Mouse (Mus musculus): ENCODE data around the gene Arhgef26. TPM values are rescaled to one million over a fixed set of nuclear protein-coding genes. Genes with fewer than 3 reads are reported as not detected.

Arhgef26 gene
- polyA plus RNA-seq, 1 experiment from 2014 or later: 12.9 TPM

DNA sequence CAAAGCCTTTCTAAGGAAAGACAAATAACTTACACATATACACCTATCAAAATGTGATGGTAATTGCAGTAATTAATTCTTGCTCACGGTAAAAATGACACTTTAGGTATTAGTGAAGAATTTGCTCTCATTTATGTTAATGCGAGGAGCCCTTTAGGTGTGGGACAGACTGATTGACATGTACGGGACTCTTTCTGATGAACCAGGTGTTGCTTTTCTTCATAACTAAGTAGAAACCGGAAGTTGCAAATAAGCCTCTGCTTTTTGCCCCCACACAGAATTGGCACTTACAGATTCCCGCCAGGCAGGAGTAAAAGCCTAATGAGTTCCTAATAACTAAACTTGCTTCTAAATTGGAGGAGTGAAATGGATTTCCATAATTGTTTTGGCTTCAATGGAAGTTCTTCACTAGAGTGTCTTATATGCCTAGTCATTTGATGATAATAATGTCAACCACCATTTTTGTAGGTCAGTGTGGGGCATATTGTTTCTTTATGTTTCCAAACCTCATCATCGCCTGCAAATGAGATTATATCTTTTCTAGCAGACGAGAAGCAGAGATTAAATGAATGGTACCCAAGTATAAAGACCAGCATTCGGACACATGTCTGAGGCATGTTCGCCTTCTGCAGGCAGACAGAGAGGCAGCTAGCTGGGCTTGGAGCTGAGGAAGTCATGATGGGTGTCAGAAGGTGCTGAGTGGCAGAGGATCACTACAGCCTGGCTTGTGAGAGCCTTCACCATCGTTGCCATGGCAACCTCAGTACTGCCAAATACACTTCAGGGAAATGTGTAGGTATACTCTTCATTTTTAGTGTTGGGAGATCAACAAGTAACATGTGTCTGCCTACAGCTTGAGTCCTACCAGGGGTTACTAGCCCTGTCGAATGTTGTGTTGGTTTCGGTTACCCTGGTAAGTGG is 61.9 kb downstream of the Arhgef26 start:
- H3K9me3 ChIP-seq (ENCODE audit: control insufficient read depth, low read length): no peaks in the 10 kb centered on the region
- H3K27me3 ChIP-seq (replicated peaks; ENCODE audit: control insufficient read depth, insufficient read depth, low read length): no peaks in the 10 kb centered on the region
- ATAC-seq: no peak
- no peak overlapping the region for H3K4me2 ChIP-seq (ENCODE audit: low read depth, low read length)
- 89% methylated on average over 12 of the region's 12 CpGs for WGBS
- H3K27ac ChIP-seq (ENCODE audit: low read length): no peak overlapping the region
- peaks cover 9% of the 10 kb centered on the region for H3K4me1 ChIP-seq (ENCODE audit: control insufficient read depth, insufficient read depth, low read length)
- H3K9ac ChIP-seq (ENCODE audit: low read depth, low read length): no peak overlapping the region
- H3K36me3 ChIP-seq (ENCODE audit: control insufficient read depth, insufficient read depth, low read length): no peaks in the 10 kb centered on the region
- H3K4me3 ChIP-seq (ENCODE audit: low read length): no peak overlapping the region

DNA sequence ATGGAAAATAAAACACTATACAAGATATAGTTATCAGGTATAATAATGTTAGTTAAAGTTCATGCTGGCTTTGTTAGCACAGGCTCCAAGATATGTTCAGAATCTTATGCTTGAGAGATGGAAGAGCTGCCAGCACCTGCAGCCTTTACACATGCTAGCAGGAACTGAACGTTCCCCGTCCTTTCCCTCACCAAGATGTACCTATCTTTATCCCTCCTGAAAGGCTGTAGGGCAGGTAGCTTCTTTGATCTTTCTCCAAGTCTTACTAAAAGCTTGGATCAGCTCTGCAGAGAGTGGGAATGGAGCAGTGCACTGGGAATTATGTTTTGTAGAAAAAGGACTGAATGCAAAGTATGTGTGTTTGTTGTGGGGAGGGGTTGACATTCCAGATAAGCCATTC is 64.3 kb downstream of the Arhgef26 start:
- 91% methylated on average over 2 of the region's 2 CpGs for WGBS

DNA sequence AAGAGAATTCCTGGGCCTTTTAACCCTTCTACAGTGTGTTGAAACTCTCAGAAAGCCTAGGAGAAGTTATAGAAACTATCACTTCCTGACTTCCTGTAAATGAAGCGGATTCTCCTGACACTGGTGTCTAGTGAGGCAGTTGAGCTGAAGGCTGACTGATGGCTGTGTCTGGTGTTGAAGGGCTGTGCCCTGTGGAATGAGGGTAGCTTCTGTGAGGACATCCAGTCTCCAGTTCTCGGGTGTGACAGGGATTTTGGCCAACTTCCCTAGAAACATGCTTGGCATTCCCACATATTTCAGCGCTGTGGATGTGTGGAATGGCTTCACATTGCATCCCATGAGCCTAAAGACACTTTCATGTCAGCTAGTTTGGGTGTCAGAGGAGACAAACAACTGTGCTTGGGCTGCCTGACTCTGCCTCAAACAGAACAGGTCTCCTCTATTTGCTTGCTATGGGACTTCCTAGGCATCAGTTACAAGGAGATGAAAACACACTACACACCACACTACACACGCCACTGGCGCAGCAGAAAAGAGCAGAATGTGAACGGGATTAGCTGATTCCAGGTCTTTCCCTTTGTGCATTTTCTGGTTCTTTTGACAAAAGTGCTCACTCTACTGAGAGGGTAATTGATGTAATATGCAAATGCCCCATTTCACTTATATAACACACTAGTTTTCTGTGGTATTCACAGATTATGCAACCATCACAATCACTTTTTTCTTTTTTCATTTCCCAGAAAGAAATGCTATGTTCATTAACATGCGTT is 66.5 kb downstream of the Arhgef26 start:
- ATAC-seq: no peak
- H3K4me2 ChIP-seq (ENCODE audit: low read depth, low read length): no peak overlapping the region
- WGBS: 82% methylated on average over 7 of the region's 7 CpGs
- no peaks in the 10 kb centered on the region for H3K4me1 ChIP-seq (ENCODE audit: control insufficient read depth, insufficient read depth, low read length)
- H3K9ac ChIP-seq (ENCODE audit: low read depth, low read length): no peak overlapping the region
- H3K27me3 ChIP-seq (replicated peaks; ENCODE audit: control insufficient read depth, insufficient read depth, low read length): no peaks in the 10 kb centered on the region
- H3K4me3 ChIP-seq (ENCODE audit: low read length): no peak overlapping the region
- no peak overlapping the region for H3K27ac ChIP-seq (ENCODE audit: low read length)
- H3K36me3 ChIP-seq (ENCODE audit: control insufficient read depth, insufficient read depth, low read length): no peaks in the 10 kb centered on the region
- H3K9me3 ChIP-seq (ENCODE audit: control insufficient read depth, low read length): no peaks in the 10 kb centered on the region

More for the DNA sequence above, 64.3 kb downstream of the Arhgef26 start:
- Histone ChIP-seq H3K9me3 (ENCODE audit: control insufficient read depth, low read length) (no peaks in the 10 kb centered on the region), H3K27me3 (replicated peaks; ENCODE audit: control insufficient read depth, insufficient read depth, low read length) (no peaks in the 10 kb centered on the region), H3K4me1 (ENCODE audit: control insufficient read depth, insufficient read depth, low read length) (no peaks in the 10 kb centered on the region), H3K4me3 (ENCODE audit: low read length) (no peak overlapping the region), H3K4me2 (ENCODE audit: low read depth, low read length) (no peak overlapping the region), H3K36me3 (ENCODE audit: control insufficient read depth, insufficient read depth, low read length) (no peaks in the 10 kb centered on the region), H3K27ac (ENCODE audit: low read length) (no peak overlapping the region), H3K9ac (ENCODE audit: low read depth, low read length) (no peak overlapping the region)
- ATAC-seq: no peak

- 52% methylated on average over 8 of the region's 8 CpGs for WGBS
- H3K27me3 ChIP-seq (replicated peaks; ENCODE audit: control insufficient read depth, insufficient read depth, low read length): no peaks in the 10 kb centered on the region
These were observed 71.5 kb downstream of the Arhgef26 start for GRCm38 (mm10) chr3:62409555-62410182.

DNA sequence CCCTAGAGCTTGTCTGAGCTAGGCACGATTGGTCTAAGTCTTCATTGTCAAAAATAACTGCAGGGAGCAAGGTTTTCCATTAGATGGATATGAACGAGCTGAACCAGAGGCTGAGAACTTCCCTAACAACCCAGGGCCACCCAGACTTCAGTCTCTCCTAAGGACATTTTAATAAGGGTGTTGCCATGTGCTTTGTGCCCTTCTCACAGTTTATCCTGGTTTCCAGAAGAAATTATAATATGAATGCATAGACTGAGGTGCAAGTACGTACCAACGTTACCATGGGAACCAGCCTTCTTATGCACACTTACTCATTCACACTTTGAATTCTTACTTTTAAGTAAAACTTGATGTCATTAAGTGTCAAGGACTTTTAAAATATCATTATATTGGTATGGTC is 72.3 kb downstream of the Arhgef26 start:
- 77% methylated on average over 4 of the region's 4 CpGs for WGBS
- H3K4me3 ChIP-seq (ENCODE audit: low read length): no peak overlapping the region
- H3K4me1 ChIP-seq (ENCODE audit: control insufficient read depth, insufficient read depth, low read length): peaks cover 2% of the 10 kb centered on the region; the same call in 1 of the 2 replicates
- no peak for ATAC-seq
- H3K36me3 ChIP-seq (ENCODE audit: control insufficient read depth, insufficient read depth, low read length): no peaks in the 10 kb centered on the region
- H3K27me3 ChIP-seq (replicated peaks; ENCODE audit: control insufficient read depth, insufficient read depth, low read length): no peaks in the 10 kb centered on the region
- no peak overlapping the region for H3K4me2 ChIP-seq (ENCODE audit: low read depth, low read length)
- no peak overlapping the region for H3K9ac ChIP-seq (ENCODE audit: low read depth, low read length)
- no peaks in the 10 kb centered on the region for H3K9me3 ChIP-seq (ENCODE audit: control insufficient read depth, low read length)
- no peak overlapping the region for H3K27ac ChIP-seq (ENCODE audit: low read length)

More at GRCm38 (mm10) chr3:62409555-62410182, 71.5 kb downstream of the Arhgef26 start:
- Histone ChIP-seq H3K9me3 (ENCODE audit: control insufficient read depth, low read length) (no peaks in the 10 kb centered on the region), H3K4me2 (ENCODE audit: low read depth, low read length) (no peak overlapping the region), H3K4me1 (ENCODE audit: control insufficient read depth, insufficient read depth, low read length) (peaks cover 2% of the 10 kb centered on the region; the same call in 1 of the 2 replicates), H3K4me3 (ENCODE audit: low read length) (no peak overlapping the region), H3K36me3 (ENCODE audit: control insufficient read depth, insufficient read depth, low read length) (no peaks in the 10 kb centered on the region), H3K9ac (ENCODE audit: low read depth, low read length) (no peak overlapping the region), H3K27ac (ENCODE audit: low read length) (0 out of 2 replicates have a peak overlapping the region, but pooled peaks have one; percentile 24)
- ATAC-seq: no peak

DNA sequence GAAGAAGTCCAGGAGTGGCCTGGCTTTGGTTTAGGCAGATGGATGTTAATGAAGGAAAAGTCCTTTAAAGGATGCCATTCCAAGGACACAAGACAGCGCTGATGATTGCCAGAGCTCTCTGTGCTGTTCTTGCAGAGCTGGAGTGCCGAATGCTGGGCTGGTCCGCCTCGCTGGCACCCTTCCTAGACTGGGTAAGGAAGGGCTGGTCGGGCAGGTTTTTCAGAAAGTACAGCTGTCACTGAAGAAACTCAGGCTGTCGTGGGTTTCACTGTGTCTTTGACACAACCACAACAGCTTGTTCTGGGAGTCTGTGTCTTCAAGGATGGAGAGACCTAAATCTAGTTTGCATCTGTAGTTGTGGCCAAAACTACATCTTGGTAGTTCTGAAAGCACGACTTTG is 74.6 kb downstream of the Arhgef26 start:
- Histone ChIP-seq H3K4me3 (ENCODE audit: low read length) (no peak overlapping the region), H3K9ac (ENCODE audit: low read depth, low read length) (no peak overlapping the region), H3K9me3 (ENCODE audit: control insufficient read depth, low read length) (no peaks in the 10 kb centered on the region), H3K4me1 (ENCODE audit: control insufficient read depth, insufficient read depth, low read length) (peaks cover 9% of the 10 kb centered on the region; the same call in 1 of the 2 replicates), H3K27me3 (replicated peaks; ENCODE audit: control insufficient read depth, insufficient read depth, low read length) (no peaks in the 10 kb centered on the region), H3K27ac (ENCODE audit: low read length) (0 out of 2 replicates have a peak overlapping the region, but pooled peaks have one; percentile 41), H3K36me3 (ENCODE audit: control insufficient read depth, insufficient read depth, low read length) (no peaks in the 10 kb centered on the region), H3K4me2 (ENCODE audit: low read depth, low read length) (no peak overlapping the region)
- WGBS: 32% methylated on average over 7 of the region's 7 CpGs
- ATAC-seq: peak; percentile 81

DNA sequence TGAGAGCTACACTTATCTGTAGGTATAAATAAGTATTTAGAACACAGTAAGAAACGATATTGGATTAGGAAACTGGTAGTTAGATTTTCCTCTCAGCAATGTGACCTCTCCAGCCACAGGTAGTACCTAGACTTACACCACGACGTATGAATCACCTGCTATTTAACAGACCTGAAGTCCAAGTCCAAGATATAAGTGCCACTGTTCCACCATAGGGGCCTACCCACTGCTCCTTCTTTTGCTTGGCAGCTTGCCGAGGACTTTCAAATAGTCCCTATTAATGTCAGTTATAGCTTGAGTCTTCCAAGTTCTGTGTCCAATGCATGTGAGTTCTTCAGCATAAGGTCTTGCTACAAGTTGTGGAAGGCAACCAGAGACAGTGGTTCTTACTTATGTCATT is 76.8 kb downstream of the Arhgef26 start:
- H3K27ac ChIP-seq (ENCODE audit: low read length): no peak overlapping the region
- no peak overlapping the region for H3K4me2 ChIP-seq (ENCODE audit: low read depth, low read length)
- WGBS: 91% methylated on average over 4 of the region's 4 CpGs
- H3K36me3 ChIP-seq (ENCODE audit: control insufficient read depth, insufficient read depth, low read length): 0 out of 2 replicates have a peak, but pooled peaks cover 3% of the 10 kb centered on the region
- no peak for ATAC-seq
- H3K9ac ChIP-seq (ENCODE audit: low read depth, low read length): no peak overlapping the region
- peaks cover 9% of the 10 kb centered on the region; the same call in 1 of the 2 replicates for H3K4me1 ChIP-seq (ENCODE audit: control insufficient read depth, insufficient read depth, low read length)
- no peaks in the 10 kb centered on the region for H3K27me3 ChIP-seq (replicated peaks; ENCODE audit: control insufficient read depth, insufficient read depth, low read length)
- no peaks in the 10 kb centered on the region for H3K9me3 ChIP-seq (ENCODE audit: control insufficient read depth, low read length)
- H3K4me3 ChIP-seq (ENCODE audit: low read length): no peak overlapping the region

GRCm38 (mm10) chr3:62417458-62417857 is 79.3 kb downstream of the Arhgef26 start:
- no peak overlapping the region for H3K4me3 ChIP-seq (ENCODE audit: low read length)
- H3K9me3 ChIP-seq (ENCODE audit: control insufficient read depth, low read length): no peaks in the 10 kb centered on the region
- 70% methylated on average over 6 of the region's 6 CpGs for WGBS
- H3K4me1 ChIP-seq (ENCODE audit: control insufficient read depth, insufficient read depth, low read length): peaks cover 7% of the 10 kb centered on the region; the same call in 1 of the 2 replicates
- no peak overlapping the region for H3K4me2 ChIP-seq (ENCODE audit: low read depth, low read length)
- no peak overlapping the region for H3K9ac ChIP-seq (ENCODE audit: low read depth, low read length)
- no peaks in the 10 kb centered on the region for H3K27me3 ChIP-seq (replicated peaks; ENCODE audit: control insufficient read depth, insufficient read depth, low read length)
- no peak overlapping the region for H3K27ac ChIP-seq (ENCODE audit: low read length)
- no peak for ATAC-seq
- 0 out of 2 replicates have a peak, but pooled peaks cover 3% of the 10 kb centered on the region for H3K36me3 ChIP-seq (ENCODE audit: control insufficient read depth, insufficient read depth, low read length)

Data from intestine, embryonic 16.5 days (tissue).